Mouse (Mus musculus) erythroblast, embryonic 14.5 days (primary cell): ENCODE results near the gene Fam168b. TPM values are rescaled to one million over a fixed set of nuclear protein-coding genes. Genes with fewer than 3 reads are reported as not detected.
A peak's percentile ranks its signal among the peaks of the same experiment; 100 is the strongest.

Experiments used
- H3K27me3 ChIP-seq: 2 replicates; pipeline ENCODE4 v1.6.1; 2012; ENCODE audit warnings: inconsistent platforms; ENCODE audit not compliant: control insufficient read depth
- H3K36me3 ChIP-seq: 2 replicates; pipeline ENCODE4 v1.6.1; 2012; ENCODE audit warnings: mild to moderate bottlenecking, inconsistent platforms; ENCODE audit not compliant: control insufficient read depth
- H3K4me1 ChIP-seq: 2 replicates; pipeline ENCODE4 v1.6.1; 2012; ENCODE audit warnings: inconsistent platforms; ENCODE audit not compliant: control insufficient read depth
- H3K4me3 ChIP-seq: replicated peaks from 2 replicates; pipeline ENCODE3; 2012; ENCODE audit warnings: moderate library complexity, mild to moderate bottlenecking, inconsistent platforms
- H3K9me3 ChIP-seq: 2 replicates; pipeline ENCODE4 v1.6.1; 2012; ENCODE audit warnings: low read length, inconsistent platforms, mixed read lengths; ENCODE audit not compliant: control insufficient read depth
- GATA1 ChIP-seq: IDR thresholded peaks from 2 replicates; pipeline ENCODE4 v1.6.1; 2012; ENCODE audit warnings: low read length, inconsistent platforms, mixed read lengths
- TAL1 ChIP-seq: IDR thresholded peaks from 3 replicates; pipeline ENCODE4 v1.6.1; 2012; ENCODE audit warnings: low read length, inconsistent platforms, mixed read lengths
- polyA plus RNA-seq: library from polyadenylated mRNA; stranded (reverse); fragments of >175 nt; gene quantifications from 2 replicates; pipeline ENCODE4 v1.2.3, GENCODE M21; 2012

The Fam168b gene
- polyA plus RNA-seq, 1 experiment: 5.2 TPM

GRCm38 (mm10) chr1:34855056-34855739 is 12.3 kb upstream of the Fam168b start:
- no peak overlapping the region for H3K4me3 ChIP-seq
- H3K27me3 ChIP-seq: no peaks in the 10 kb centered on the region
- peaks cover 17% of the 10 kb centered on the region for H3K4me1 ChIP-seq
- H3K9me3 ChIP-seq: no peaks in the 10 kb centered on the region
- TF ChIP-seq TAL1 (no peak), GATA1 (no peak)
- H3K36me3 ChIP-seq: no peaks in the 10 kb centered on the region

GRCm38 (mm10) chr1:34853786-34854185 is 10.9 kb upstream of the Fam168b start:
- no peaks in the 10 kb centered on the region for H3K9me3 ChIP-seq
- no peak overlapping the region for H3K4me3 ChIP-seq
- TF ChIP-seq TAL1: no peak
- H3K27me3 ChIP-seq: no peaks in the 10 kb centered on the region
- H3K4me1 ChIP-seq: peaks cover 28% of the 10 kb centered on the region
- no peaks in the 10 kb centered on the region for H3K36me3 ChIP-seq

- no peak overlapping the region for H3K4me3 ChIP-seq
- H3K4me1 ChIP-seq: peaks cover 28% of the 10 kb centered on the region
- H3K9me3 ChIP-seq: no peaks in the 10 kb centered on the region
- no peaks in the 10 kb centered on the region for H3K27me3 ChIP-seq
- TF ChIP-seq GATA1 (no peak), TAL1 (no peak)
- H3K36me3 ChIP-seq: no peaks in the 10 kb centered on the region
Measured at GRCm38 (mm10) chr1:34852116-34852878, 9.4 kb upstream of the Fam168b start.

- Histone ChIP-seq H3K4me3 (no peak overlapping the region), H3K36me3 (no peaks in the 10 kb centered on the region), H3K27me3 (no peaks in the 10 kb centered on the region), H3K4me1 (peaks cover 28% of the 10 kb centered on the region), H3K9me3 (no peaks in the 10 kb centered on the region)
- TF ChIP-seq TAL1 (no peak), GATA1 (no peak)
Measured at GRCm38 (mm10) chr1:34851562-34851961, 8.7 kb upstream of the Fam168b start.

- no peaks in the 10 kb centered on the region for H3K36me3 ChIP-seq
- no peaks in the 10 kb centered on the region for H3K27me3 ChIP-seq
- no peaks in the 10 kb centered on the region for H3K9me3 ChIP-seq
- H3K4me1 ChIP-seq: peaks cover 28% of the 10 kb centered on the region
- no peak for TF ChIP-seq TAL1
- TF ChIP-seq GATA1: no peak
- peak overlapping the region; percentile 71 for H3K4me3 ChIP-seq
Measured at GRCm38 (mm10) chr1:34850343-34851136, 7.7 kb upstream of the Fam168b start.

- no peaks in the 10 kb centered on the region for H3K9me3 ChIP-seq
- no peaks in the 10 kb centered on the region for H3K36me3 ChIP-seq
- TF ChIP-seq GATA1 (no peak), TAL1 (no peak)
- H3K4me3 ChIP-seq: peak within 1 kb of the TSS; percentile 71
- H3K27me3 ChIP-seq: no peaks in the 10 kb centered on the region
- H3K4me1 ChIP-seq: peaks cover 28% of the 10 kb centered on the region
Measured at GRCm38 (mm10) chr1:34849745-34850342, 7.0 kb upstream of the Fam168b start, which contains the start of gene Plekhb2. Gene Plekhb2, plus strand, starts transcription at chr1:34849976.

- Histone ChIP-seq H3K36me3 (no peaks in the 10 kb centered on the region), H3K4me1 (peaks cover 39% of the 10 kb centered on the region), H3K9me3 (no peaks in the 10 kb centered on the region), H3K27me3 (no peaks in the 10 kb centered on the region), H3K4me3 (no peak overlapping the region)
- TF ChIP-seq TAL1 (no peak), GATA1 (no peak)
Measured at GRCm38 (mm10) chr1:34847070-34847469, 4.2 kb upstream of the Fam168b start.

- H3K4me1 ChIP-seq: peaks cover 47% of the 10 kb centered on the region
- TF ChIP-seq TAL1 (no peak), GATA1 (no peak)
- H3K9me3 ChIP-seq: no peaks in the 10 kb centered on the region
- peaks cover 16% of the 10 kb centered on the region for H3K36me3 ChIP-seq
- no peaks in the 10 kb centered on the region for H3K27me3 ChIP-seq
- peak overlapping the region; percentile 86 for H3K4me3 ChIP-seq
Measured at GRCm38 (mm10) chr1:34842389-34842861, 440 bp downstream of the Fam168b start.
